Mouse (Mus musculus) B cell, adult 2 months (primary cell): ENCODE measurements around the gene Arhgap8.

Experiments
- DNase-seq, 2 experiments: peaks; one replicate each; pipeline ENCODE4 v3.0.0; 2022

Arhgap8 gene

GRCm38 (mm10) chr15:84809275-84809952, 89.6 kb downstream of the Arhgap8 start:
- DNase-seq: no peak

DNA sequence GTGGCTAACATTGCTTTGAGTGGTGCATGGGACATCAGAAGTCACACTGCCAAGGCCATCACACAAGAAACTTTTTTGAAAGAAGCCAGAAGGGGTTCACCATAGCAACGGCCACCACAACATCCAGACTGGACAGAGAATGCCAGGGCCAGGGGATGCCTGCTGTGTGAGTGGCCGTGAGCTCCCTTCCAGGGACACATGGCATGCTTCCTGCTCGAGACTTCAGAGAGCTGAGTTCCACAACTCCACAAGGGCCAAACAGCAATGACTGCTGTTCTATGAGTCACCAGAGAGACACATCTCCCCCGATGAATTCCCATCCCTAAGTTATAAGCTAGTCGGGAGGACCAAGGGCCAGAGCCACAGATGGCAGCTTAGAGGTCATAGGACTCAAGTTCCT, 91.3 kb downstream of the Arhgap8 start:
- DNase-seq: no peak

DNA sequence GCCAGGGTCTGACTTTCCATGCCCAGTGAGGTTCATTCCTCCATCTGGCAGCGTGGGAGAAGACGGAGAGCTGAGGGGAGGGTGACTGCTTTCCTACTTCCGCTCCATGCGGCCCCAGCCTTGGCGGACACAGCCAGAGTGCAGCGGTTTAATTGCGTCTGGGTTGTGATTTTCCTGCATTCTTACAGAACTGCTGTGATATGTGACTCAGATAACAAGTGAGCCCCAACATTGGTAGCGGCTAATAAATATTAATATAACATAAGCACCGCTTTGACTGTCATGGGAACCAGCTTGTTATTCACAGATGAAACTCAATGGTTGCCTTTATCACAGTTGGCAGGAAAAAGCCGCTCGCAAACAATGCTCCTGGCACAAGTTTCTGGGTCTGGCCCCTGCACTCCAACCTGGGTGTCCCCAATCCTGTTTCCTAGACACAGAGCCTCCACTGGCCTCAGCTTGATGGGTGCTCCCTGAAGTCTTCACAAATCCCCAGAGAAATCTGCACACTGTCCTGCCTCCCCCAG, 93.0 kb downstream of the Arhgap8 start:
- no peak for DNase-seq

DNA sequence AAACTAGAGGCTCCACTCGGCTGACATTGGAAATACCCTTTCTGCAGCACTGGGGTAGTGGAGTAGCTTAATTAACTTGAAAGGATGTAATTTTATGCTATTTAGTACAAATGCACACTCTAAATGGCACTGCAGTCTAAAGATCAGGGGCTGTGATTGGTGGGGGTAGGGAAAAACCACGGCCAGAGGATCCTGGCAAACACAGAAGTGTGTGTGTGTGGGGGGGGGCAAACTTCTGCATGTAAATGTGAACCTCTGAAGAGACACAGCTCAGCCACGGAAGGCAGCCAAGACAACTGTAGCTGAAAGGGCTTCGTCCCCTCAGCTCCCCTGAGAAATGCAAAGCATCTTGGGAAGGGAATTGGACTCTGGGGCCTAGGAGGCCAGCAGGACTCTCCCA, 95.3 kb downstream of the Arhgap8 start:
- no peak for DNase-seq

DNA sequence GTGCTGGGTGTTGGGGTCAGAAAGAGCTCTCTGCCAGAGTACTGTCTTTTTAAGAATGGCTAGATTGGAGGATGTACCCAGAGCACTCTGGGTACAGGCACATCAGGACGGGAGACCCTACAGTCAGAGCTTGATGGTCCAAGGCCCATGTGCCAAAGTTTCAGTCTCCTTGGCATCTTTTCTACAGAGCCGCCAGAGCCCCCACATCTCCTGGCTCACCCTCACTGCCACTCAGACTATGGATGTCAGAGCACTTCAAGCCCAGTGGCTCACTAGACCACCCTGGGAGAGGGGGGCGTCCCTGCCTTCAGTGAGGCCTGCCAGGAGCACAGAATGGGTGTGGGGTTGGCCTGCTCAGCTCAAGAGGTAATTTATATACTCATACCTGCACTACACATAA, 97.7 kb downstream of the Arhgap8 start:
- DNase-seq: no peak

DNA sequence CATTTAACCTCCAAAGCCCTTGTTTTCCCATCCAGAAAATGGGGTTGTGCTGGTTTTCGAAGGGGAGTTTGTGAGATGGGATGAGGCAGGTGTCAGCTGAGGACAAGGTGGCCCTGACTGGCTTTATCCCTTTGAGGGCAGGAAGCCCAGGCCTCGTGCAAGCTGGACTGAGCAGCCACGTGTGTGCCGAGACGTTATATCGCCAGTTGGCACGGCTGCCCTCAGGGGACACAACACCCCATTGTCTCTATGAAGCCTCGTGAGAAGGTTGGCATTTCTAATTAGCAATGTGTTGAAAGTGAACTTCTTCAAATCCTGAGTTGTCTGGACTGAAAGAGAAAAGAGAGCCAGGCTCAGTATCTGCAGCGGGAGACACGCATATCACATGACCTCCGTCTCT, 98.4 kb downstream of the Arhgap8 start:
- no peak for DNase-seq

DNA sequence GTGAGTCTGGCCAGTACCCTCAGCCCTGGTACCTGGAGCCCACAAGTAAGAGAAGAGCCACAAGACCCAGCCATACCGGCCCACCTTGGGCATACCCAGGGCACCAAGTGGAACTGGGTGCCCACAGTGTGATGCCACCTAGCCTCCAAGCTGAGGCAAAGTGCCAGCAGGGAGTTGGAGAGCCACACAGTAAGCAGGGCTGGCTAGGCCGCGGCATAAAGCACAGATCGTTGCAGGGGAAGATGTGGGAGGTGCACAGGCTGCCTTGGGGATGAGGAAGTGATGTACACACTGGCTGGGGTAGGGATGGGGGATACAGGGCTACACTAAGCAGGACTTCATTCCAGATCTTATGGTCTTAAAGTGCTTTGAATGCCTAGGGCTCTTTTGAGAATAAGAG, 101.0 kb downstream of the Arhgap8 start:
- DNase-seq: no peak
